Mouse (Mus musculus): ENCODE results near the gene Chchd4. TPM values are rescaled to one million over a fixed set of nuclear protein-coding genes. Genes with fewer than 3 reads are reported as not detected.

The Chchd4 gene
- total RNA-seq (2021), result 10 to 100 TPM; 19.3 to 21.8 TPM
- long read RNA-seq, experiment 1, transcript Chchd4-201 (3 exons, 3,472 nt), result major isoform, 35 of 146 reads
- long read RNA-seq, experiment 1, partial matches to known transcripts, result 0 of 146 reads
- long read RNA-seq, experiment 1, other reads (novel, unspliced or antisense), result 111 of 146 reads
- long read RNA-seq, experiment 2, transcript Chchd4-201 (3 exons, 3,472 nt), result major isoform, 50 of 157 reads
- long read RNA-seq, experiment 2, partial matches to known transcripts, result 0 of 157 reads
- long read RNA-seq, experiment 2, other reads (novel, unspliced or antisense), result 107 of 157 reads

DNA sequence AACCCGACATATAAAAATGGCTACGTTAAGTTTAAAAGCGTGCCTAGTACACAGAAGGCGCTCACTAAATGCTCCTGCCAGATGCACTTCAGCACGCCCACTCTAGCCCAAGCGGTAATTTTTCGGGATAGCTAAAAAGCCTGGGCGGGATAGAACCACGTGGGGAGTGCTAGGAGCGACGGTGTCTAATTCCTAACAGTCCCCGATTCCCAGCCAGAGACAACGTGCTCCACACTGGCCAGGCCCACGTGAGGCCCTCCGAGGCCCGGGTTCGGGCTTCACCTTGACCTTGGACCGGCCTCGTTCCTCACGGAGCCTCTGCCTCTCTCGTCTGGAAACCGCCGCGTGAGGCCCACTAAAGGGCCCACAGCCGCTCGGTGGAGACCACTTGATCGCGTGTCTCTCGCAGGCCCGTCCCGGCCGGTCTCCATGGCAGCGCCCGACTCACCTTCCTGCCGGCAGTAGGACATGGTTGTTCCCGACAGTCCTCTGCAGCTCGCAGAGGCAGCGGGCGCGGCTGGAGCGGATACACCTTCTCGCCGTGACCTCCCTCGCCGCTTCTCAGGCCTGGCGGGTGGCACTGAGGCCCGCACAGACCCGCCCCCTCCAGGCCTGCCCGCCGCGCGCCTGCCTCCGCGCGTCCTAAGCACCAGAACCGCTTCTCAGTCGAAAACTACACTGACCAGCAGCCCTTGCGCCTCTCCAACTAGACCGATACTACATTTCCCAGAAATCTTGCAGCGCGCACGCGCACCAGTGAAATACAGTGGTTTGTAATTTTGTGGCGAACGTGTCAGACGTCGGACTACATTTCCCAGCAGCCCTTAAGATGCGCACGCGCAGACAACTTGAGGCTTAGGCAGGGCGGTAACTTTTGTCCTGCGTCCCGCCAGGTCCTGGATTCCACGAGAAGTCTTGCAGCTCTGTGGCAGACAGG is at the start of gene Chchd4, which contains the start of gene Tmem43:
Gene Chchd4, minus strand, starts transcription at position 679 of the 937 bp plus-strand sequence.
Gene Tmem43, plus strand, starts transcription at position 836 of the 937 bp plus-strand sequence.
- peak; percentile 97 to 99 for DNase-seq (ENCODE audit: low spot score in 2 of 2)
- TF ChIP-seq CTCF (conservative IDR thresholded peaks at IDR 0.05), result no peak
- Histone ChIP-seq H3K27ac (peak within 1 kb of the TSS; percentile 92), H3K4me3 (peak within 1 kb of the TSS; percentile 71)

DNA sequence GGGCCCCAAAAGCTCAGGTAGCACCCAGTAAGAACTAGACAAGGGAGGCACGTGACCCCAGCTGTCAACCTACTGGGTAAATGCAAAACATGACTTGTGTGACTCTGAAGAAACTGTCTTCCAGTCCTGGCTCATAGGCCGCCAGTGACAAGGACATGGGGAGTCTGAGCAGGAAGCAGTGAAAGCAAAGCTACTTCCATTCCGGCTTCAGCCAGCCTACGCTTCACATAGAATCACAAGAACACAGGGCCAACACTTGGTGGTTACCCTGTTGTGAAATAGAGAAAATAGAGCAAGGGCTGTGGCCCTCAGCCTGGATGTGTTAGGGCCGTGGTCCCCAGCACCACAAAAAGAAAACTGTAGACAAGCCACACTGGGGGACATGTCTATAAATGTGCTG is 49.5 kb upstream of the Chchd4 start:
- no peak for TF ChIP-seq CTCF (conservative IDR thresholded peaks at IDR 0.05)

DNA sequence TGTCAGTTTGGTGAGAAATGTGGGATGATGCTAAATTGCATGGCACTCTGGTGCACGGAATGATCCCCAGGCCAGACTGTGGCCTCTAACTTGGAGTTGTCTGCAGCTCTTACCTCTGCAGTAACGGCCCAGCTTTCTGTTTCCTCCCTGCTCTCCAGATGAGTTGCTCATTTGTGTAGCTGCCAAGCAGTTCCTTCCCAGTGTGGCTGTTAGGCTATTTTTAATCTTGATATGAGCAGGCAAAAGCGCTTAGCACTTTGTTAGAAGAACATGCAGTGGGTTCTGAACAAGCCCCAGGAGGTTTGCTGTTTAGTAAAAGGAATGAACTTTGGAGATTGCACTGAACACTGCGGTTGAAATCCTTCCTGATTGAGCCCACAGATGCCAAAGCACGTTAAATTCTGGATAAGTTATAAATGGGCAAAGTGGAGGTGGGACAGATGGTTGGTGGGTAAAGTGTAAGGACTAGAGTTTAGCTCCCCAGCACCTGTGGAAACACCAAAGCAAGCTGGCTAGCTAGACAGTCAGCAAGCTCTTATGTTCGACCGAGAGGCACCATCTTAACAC is 45.2 kb upstream of the Chchd4 start:
- no peak for DNase-seq (ENCODE audit: low spot score in 2 of 2)
- Histone ChIP-seq H3K27ac (no peak overlapping the region), H3K4me3 (no peak overlapping the region)
- no peak for TF ChIP-seq CTCF (conservative IDR thresholded peaks at IDR 0.05)

More for the DNA sequence above, 49.5 kb upstream of the Chchd4 start:
- no peak for DNase-seq (ENCODE audit: low spot score in 2 of 2)
- Histone ChIP-seq H3K4me3 (no peak overlapping the region), H3K27ac (no peak overlapping the region)

DNA sequence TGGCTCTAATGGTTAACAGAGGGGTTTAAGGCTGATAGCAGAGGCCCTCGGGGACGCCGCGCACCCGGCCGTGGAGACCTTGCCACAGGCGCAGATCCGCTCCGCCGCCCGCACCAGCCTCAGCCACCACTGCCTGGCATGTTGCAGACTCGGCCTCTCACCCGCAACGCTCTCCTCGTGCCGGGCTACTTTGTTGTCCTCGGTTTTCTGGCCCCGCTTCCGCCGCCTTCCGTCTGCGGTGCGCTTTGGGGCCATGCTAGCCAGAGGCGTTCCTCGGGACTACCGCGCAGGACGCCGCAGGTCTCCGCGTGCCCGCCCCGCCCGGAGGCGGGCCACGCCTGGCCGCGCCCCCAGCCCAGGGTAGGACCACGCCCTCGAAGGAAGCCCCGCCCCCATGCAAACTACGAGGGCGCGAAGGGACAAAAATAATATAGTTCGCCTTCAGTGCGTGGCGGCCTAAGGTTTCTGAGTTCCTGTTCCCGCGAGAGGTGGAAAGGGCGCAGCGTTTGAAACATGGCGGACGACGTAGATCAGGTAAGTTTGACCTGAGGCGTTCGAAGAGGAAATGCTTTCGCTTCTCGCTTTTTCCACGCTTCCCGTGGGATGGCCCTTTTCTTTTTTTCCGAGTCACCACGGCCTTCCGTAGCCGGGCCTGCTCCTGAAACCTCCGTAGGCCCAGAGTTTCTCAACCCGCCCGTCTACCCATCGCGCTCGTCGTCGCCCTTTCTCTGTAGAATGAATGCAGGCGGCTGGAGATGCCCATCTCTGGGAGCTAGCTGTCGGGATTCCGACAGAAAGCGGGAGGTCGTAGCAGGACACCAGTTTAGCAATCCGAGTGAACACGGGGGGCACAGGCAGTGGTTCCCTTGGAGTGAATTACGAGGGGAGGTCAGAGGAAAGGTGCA is 42.5 kb upstream of the Chchd4 start, which contains the start of the genes Xpc and Lsm3:
Gene Xpc, minus strand, starts transcription at position 344 of the 905 bp plus-strand sequence.
Gene Lsm3, plus strand, starts transcription at position 384 of the 905 bp plus-strand sequence.
- Histone ChIP-seq H3K27ac (peak within 1 kb of the TSS; percentile 82), H3K4me3 (peak within 1 kb of the TSS; percentile 63)
- TF ChIP-seq CTCF (conservative IDR thresholded peaks at IDR 0.05), result peak; percentile 38; the same call in 1 of the 2 replicates
- peak; percentile 97 to 98 for DNase-seq (ENCODE audit: low spot score in 2 of 2)

DNA sequence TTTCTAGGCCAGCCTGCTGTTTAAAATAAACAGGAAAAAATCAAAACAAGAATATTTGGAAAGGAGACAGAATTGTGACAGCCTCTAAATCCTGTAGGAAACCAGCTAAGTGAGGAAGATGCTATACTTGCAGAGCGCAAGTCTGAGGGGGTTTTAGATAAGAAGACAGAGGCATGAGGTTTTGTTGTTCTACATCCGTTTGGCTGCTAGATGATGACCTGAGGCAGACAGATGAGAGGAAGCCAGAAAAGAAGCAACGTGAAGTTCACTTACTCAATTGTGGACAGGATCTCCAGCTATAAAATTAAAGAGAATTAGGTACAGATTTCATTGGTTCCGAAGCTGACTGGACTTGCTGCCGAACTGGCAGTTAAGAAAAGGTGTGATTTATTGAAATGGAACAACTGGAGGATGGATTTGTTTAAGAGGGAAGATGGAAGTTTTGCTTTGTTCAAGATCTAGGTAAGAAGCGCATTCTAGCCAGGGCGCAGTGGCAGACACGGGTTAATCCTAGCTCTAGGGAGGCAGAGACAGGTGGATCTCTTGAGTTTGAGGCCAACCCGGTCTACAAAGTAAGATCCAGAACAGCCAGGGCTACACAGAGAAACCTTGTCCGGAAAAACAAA is 41.5 kb upstream of the Chchd4 start:
- DNase-seq (ENCODE audit: low spot score in 2 of 2), result no peak
- H3K4me3 ChIP-seq, result peak overlapping the region; percentile 63
- peak overlapping the region; percentile 79; the same call in 1 of the 2 replicates for H3K27ac ChIP-seq
- TF ChIP-seq CTCF (conservative IDR thresholded peaks at IDR 0.05), result no peak

DNA sequence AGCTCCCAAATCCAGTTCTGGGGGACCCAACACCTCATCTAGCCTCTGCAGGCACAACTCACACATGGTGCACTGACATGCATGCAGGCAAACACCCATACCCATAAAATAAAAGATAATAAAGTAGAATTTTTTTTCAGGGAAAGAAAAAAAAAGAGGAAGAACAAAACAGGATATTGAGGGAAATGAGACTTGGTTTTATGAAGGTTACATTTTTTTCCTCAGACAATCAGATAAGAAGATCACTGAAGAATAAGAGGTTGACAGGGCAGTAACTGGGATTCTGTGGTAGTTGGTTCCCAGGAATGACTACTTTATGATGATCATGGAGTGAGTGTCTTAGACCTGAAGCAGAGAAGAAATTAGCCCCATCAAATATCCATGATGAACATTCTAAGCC is 40.8 kb upstream of the Chchd4 start:
- Histone ChIP-seq H3K4me3 (peak overlapping the region; percentile 63), H3K27ac (no peak overlapping the region)
- TF ChIP-seq CTCF (conservative IDR thresholded peaks at IDR 0.05), result no peak
- no peak for DNase-seq (ENCODE audit: low spot score in 2 of 2)

GRCm38 (mm10) chr6:91510211-91510610 is 36.9 kb upstream of the Chchd4 start:
- TF ChIP-seq CTCF (conservative IDR thresholded peaks at IDR 0.05), result no peak
- Histone ChIP-seq H3K4me3 (no peak overlapping the region), H3K27ac (no peak overlapping the region)
- no peak for DNase-seq (ENCODE audit: low spot score in 2 of 2)

DNA sequence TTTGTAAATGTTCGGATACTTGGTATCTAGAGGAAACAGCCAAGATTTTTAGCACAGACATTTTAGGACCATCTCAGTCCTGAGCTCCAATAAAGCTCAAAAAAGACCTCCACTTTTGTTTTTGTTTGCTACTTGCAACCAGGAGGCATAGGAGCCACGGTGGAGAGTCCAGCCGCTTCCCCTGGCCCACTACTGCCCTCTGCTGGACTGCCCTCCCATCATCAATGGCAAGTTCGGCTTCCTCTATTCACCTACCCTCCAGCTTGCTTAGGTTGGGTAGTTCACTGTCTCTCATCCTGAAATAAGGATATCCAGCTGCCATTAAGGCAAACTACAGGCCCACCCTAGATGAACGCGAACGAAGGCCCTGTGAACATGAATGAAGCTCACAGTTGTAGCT is 36.0 kb upstream of the Chchd4 start:
- TF ChIP-seq CTCF (conservative IDR thresholded peaks at IDR 0.05), result peak; percentile 91
- H3K4me3 ChIP-seq, result no peak overlapping the region
- peak; percentile 53 to 75 for DNase-seq (ENCODE audit: low spot score in 2 of 2)
- no peak overlapping the region for H3K27ac ChIP-seq

DNA sequence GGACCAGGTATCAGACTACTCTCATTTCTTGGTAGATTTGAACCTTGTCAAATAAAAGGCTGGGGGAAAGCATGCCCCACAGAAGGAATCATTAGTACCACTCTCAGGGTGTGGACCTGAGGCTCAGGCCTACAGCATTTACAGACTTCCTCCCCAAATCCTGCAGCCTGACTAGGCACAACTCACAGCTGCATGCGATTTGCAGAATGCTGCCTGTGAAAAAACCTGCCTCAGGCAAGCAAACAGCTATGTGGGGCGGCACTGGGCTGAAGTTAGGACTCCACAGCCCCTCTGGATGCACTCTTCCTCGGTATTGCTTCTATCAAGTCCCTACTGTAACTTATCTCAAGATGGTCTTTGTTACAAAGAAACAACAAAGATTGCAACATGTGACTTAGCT is 34.7 kb upstream of the Chchd4 start:
- no peak for TF ChIP-seq CTCF (conservative IDR thresholded peaks at IDR 0.05)
- no peak for DNase-seq (ENCODE audit: low spot score in 2 of 2)
- Histone ChIP-seq H3K4me3 (no peak overlapping the region), H3K27ac (no peak overlapping the region)

GRCm38 (mm10) chr6:91506036-91506435 is 32.7 kb upstream of the Chchd4 start:
- Histone ChIP-seq H3K27ac (no peak overlapping the region), H3K4me3 (no peak overlapping the region)
- no peak for TF ChIP-seq CTCF (conservative IDR thresholded peaks at IDR 0.05)
- no peak for DNase-seq (ENCODE audit: low spot score in 2 of 2)

DNA sequence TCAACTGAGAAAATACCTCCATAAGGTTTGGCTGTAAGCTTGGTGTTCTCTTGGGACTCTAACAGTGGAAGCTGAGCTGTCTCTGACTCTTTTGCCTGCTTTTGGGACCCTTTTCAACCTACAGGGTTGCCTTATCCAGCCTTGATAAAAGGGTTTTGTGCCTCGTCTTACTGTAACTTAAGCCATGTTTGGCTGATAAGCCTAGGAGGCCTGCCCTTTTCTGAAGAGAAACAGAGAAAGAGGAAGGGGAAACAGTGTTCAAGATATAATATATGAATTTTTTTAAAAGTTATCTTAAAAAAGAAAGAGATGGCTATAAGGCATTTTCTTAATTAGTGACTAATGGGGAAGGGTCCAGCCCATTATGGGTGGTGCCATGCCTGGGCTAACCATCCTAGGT is 30.0 kb upstream of the Chchd4 start:
- Histone ChIP-seq H3K27ac (no peak overlapping the region), H3K4me3 (no peak overlapping the region)
- no peak for DNase-seq (ENCODE audit: low spot score in 2 of 2)
- no peak for TF ChIP-seq CTCF (conservative IDR thresholded peaks at IDR 0.05)
